Mouse (Mus musculus) ES-E14 (cell line): ENCODE measurements at regions not wholly inside any gene's neighbourhood (a gene's known extent, or its start where the extent isn't known, plus 50 kb on each side); places are given as distances from the start of the nearest gene placed in this dataset.

Experiments used
- CHD2 ChIP-seq: IDR thresholded peaks from 2 replicates; pipeline ENCODE4 v1.6.1; 2014; ENCODE audit warnings: mild to moderate bottlenecking, low read depth, low read length, inconsistent platforms
- HCFC1 ChIP-seq: IDR thresholded peaks from 2 replicates; pipeline ENCODE4 v1.6.1; 2012; ENCODE audit warnings: low read length, inconsistent platforms, borderline replicate concordance; ENCODE audit not compliant: insufficient read depth
- MAFK ChIP-seq: IDR thresholded peaks from 2 replicates; pipeline ENCODE4 v1.6.1; 2014; ENCODE audit warnings: mild to moderate bottlenecking, low read depth, low read length, inconsistent platforms; ENCODE audit not compliant: insufficient read depth
- ZC3H11A ChIP-seq: IDR thresholded peaks from 2 replicates; pipeline ENCODE4 v1.6.1; 2012; ENCODE audit warnings: low read depth, mild to moderate bottlenecking, inconsistent platforms, low read length, borderline replicate concordance

- TF ChIP-seq MAFK: no peak
- TF ChIP-seq ZC3H11A: no peak
- no peak for TF ChIP-seq CHD2
- no peak for TF ChIP-seq HCFC1
Measured at GRCm38 (mm10) chr10:68935843-68936242, 212.4 kb downstream of the Tmem26 start.
